Mouse (Mus musculus) heart, adult 9 months (tissue): ENCODE measurements around the gene Cux2.
"Not testable (repeated sequence)": the region's sequence is repeated elsewhere in the genome, so short reads cannot be mapped to it uniquely, and the experiment has no call there.

Source experiments
- DNase-seq, 2 experiments: peaks; one replicate each; pipeline ENCODE4 v3.0.0; 2022; ENCODE audit warnings: low spot score in 2 of 2

Gene Cux2

DNA sequence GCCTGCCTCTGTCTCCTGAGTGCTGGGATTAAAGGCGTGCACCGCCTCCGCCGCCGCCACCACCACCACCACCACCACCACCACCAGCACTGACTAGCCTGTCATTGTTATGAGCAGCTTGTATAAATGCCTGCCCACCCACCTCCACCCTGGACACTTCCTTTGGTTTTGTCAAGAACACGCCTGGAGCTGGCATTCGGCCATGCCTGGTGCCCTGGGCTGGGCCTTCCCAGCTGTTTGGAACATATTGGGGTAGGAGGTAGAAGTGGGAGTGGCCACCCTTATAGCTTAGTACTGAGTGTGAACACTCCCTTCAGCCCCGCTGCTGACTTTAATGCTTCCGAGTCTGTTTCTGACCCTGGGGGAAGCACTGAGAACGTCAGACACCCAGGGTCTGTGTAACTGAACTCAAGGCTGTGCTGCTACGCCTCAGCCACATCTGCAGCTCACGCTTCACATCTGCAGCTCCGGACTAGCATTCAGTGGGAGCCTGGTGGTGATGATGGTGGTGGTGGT is 178.3 kb downstream of the Cux2 start:
- no peak for DNase-seq

DNA sequence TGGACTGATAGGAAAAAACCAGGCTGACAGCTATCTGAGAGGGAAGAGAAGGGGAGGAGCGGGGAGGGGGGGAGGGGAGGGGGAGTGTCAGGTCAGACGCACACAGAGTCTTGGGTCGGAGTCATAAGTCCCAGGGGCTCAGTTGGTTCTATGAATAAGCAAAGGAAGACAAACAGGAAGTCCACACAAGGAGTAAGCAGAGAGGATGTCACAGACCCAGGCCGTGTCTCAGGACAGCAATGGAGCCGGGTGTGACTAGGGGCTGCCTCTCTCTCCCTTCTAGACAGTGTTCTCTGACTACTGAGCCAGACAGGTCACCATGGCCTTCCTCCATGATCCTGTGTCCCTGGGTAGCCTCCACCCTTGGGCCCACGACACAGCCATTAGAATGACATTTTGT is 179.1 kb downstream of the Cux2 start:
- no peak for DNase-seq

DNA sequence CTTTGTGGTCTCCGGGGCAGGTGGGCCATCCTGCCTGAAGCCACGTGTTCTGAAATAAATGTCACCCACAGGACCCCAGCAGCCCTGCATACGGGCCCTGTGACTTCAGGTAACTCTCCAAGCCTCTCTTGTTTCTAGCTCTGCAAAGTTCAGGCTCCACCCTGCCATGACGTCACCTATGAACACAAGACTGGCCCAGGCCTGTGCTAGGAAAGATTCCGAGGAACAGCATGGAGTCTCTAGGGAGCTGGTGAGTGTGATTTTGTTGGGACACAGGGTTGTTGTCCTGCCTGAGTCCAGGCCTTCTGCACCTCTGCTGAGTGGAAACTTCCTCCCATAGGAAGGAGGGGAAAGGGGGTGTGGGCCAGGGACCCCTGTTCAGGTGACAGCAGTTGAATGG is 181.9 kb downstream of the Cux2 start:
- no peak for DNase-seq

DNA sequence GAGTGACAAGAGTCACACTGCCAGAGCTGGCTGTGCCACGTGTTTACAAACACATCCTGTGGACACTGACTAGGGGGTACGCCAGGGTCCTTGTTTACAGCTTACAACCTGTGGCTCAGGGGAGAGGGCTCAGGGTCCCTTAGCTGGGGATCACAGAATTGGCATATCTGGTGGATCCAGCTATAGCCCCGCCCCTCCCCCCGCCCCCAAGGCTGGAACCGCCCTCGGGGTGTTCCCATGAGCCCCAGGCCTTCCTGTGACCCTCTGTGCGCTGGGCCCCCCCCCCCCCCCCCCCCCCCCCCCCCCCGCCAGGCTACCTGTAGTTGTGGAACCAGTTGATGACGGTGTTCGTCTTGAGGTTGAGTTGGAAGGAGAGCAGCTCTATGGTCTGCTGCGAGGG is 185.6 kb downstream of the Cux2 start:
- no peak for DNase-seq

DNA sequence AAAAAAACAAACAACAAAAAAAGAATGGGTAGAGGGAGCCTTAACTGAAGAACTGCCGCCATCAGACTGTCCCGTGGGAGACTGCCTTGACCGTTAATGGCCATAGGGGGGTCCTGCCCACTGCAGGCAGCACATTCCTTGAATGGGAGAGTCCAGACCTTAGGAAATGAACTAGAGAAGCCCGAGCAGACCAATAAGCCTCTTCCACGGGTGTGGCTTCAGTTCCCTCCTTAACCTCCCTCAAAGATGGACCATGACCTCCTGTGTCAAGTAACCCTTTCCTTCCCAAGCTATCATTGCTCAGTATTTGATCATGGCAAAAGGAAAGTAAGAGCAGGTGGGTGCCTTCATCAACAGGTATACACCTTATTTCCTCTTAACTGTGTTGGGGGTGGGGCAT is 187.9 kb downstream of the Cux2 start:
- no peak for DNase-seq

DNA sequence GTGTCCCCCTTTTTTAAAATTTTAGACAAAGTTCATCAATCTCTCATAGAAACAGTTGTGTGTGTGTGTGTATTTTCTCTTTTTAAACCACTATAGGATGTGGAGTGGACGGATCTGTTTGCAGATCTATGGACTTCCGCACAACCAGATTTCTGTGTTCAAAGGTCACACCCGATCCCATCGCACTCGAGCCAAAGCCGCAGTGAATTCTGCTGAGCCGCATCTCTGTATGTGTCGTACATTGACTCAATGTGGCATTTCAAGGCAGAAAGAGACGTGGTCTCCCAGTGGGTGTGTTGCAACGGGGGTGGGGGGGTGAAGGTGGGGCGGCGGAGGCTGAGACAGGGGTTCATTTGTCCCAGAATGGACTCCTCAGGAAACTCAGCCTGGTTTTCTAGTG is 191.5 kb downstream of the Cux2 start:
- DNase-seq, result no peak

DNA sequence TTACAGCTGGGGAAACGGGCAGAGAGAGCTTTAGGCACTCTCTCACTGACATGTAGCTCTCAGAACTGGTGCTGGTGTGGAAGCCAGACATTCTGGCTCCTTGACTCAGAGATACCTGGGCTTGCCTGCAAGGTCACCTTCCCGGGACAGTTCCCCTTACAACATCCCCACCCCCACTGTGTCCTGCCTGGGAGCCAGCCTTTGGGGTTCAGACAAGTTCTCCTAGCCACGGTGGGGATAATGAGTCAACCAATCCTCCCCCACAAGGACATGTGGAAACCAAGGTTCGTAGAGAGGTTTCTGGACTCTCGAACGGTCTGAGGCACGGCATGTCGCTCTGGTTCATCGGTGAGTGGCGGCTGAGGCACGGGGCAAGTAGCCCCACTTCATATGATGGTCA is 193.2 kb downstream of the Cux2 start:
- no peak for DNase-seq

DNA sequence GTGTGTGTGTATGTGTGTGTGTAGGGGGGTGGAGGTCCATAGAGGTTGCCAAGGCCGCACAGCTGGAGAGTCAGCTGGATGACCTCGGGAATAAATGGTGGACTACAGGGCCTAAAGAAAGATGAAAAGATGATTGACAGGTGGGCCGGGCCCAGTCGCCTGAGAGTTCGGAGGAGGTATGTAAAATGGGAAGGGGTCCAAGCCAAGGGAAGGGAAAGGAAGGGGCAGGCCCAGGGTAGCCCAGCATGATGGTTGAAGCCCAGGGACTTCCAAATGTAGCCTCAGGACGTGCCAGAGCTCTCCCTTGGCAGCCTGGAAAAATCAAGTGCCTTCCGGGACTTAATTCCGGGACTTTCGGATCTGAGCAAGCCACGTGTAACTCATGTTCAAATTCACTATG is 195.1 kb downstream of the Cux2 start:
- no peak for DNase-seq

DNA sequence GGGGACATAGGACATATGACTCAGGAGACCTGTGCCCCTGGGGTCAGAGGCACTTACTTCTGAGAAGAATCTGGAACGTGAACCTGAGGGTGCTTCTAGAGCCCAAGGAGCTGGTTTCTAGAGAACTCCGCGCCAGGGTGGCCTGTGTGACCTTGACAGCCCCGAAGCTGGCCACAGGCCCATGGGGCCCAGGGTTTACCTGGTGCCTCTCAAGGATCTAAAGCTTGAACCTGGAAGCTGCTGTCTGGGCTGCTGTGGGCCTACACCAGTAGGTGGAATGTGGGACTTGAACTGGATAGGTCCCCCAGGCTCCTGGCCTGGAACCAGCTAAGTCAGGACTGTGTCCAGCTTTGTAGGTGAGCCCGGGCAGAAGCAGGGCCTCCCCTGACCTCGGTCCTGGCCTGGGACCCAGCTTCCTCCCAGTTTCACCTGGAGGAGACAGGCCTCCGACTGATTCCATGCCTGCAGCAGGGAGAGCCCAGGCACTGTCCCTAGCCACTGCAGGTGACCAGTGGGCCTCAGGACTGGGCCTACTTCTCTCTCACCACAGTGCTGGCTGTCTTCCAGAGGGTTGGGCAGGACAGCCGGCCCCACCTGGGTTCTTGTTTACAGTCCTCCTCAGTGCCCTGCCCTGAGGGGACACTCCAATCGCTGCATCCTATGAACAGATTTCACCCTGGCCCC is 196.4 kb downstream of the Cux2 start:
- DNase-seq, result no peak

DNA sequence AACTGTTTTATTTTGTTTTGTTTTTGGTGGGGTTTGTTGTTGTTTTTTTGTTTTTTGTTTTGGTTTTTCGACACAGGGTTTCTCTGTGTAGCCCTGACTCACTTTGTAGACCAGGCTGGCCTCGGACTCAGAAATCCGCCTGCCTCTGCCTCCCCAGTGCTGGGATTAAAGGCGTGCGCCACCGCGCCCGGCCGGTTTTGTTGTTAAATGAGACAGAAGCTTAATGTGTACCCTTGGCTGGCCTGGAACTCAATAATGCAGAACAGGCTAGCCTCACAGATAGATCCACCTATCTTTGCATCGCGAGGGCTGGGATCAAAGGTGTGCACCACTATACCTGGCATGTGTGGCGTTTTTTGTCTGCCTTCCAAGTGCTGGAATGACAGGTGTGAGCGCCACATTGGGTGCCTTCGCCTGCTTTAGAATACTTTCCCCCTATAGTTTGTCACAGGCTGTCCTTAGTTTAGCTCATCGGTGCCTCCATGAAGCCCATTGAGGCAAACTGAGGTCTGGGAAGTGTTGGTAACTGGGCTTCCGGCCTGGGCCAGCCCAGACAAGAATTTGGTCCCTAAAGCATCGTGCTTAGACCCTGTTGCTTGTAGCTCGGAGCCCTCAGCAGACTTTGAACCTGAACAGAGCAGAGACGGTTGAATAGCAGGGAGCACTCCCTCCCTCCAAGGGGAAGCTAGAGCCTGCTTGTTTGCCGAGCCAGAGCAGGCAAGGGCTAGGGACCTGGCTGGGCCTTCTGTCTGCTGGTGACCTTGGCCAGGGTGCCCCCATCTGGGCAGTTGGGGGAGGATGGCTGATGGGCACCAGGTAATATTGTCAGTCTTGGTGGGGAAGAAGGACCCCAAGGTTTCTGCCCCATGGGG is 200.2 kb downstream of the Cux2 start:
- peak in 1 of 2 experiments; percentile 39 for DNase-seq

DNA sequence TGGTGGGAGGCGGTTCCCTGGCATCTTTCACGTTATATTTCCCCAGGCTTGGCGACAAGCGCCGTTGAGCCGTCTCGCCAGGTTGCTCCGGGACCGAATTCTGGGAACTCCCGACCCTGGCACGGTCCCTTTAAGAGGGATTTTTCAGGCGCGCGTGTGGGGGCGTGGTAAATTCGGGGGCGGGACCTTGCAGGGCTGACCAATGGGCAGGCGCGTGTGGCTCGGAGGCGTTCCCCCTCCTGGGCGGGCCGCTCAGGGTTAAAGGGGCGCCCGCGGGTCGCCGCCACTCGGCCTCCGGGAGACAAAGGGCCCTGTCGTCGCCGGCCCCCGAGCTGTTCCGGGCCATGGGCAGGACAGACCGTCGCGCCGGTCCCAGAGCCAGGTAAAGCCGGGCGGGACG is 201.2 kb downstream of the Cux2 start, which contains the start of gene Pheta1:
Pheta1 (plus strand) TSS at position 242 of the 400 bp plus-strand sequence.
- DNase-seq, result peak; percentile 89 to 93

DNA sequence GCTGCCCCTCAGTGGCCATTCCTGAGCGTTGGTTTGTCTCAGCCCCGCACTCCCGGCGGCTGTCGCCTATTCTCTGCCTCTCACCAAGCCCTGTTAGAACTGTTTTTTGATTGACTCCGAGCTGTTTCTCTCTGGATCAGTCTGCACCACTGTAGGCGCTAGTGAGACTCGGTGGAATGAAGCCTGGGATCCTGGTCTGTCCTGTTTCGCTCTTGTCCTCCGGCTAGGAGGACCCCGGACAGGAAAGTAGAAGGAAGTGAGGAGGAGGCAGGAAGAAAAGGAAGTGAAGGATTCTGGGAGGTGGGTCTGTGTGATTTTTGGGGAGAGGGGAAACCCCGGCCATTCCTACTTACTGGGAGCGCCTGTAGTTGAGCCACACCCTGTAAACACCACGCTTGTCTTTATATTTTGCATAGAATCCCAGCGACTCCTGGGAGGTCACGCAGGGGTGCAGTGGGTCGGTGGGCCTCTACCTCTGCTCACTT is 201.8 kb downstream of the Cux2 start:
- DNase-seq, result peak; percentile 72 to 73

DNA sequence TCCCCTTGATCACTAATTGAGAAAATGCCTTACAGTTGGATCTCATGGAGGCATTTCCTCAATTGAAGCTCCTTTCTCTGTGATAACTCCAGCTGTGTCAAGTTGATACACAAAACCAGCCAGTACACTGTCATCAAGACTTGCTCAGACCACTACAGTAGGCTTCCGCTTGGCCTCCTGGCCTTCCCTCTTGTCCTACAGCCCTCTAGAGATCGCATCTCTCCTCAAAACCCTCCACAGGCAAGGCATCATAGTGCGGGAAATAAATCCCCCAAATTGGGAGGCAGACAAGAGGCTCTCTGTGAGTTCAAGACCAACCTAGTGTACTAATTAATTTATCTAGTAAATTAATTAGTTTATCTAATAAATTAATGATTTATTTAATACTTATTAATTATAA is 202.6 kb downstream of the Cux2 start:
- not testable (repeated sequence) for DNase-seq

DNA sequence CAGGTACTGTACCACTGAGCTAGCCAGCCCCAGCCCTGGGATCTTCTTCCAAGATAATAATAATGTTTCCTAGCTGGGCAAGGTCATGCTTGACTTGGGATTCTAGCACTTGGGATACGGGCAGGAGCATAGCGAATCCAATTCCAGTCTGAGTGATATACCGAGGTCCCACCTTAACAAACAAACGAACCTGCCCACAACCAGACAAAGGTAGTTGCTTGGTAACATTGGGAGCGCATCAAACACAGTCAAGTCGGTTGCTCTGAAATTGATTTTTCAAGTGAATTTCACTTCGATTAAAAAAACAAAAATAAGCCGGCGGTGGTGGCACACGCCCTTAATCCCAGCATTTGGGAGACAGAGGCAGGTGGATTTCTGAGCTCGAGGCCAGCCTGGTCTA is 203.6 kb downstream of the Cux2 start:
- no peak for DNase-seq

DNA sequence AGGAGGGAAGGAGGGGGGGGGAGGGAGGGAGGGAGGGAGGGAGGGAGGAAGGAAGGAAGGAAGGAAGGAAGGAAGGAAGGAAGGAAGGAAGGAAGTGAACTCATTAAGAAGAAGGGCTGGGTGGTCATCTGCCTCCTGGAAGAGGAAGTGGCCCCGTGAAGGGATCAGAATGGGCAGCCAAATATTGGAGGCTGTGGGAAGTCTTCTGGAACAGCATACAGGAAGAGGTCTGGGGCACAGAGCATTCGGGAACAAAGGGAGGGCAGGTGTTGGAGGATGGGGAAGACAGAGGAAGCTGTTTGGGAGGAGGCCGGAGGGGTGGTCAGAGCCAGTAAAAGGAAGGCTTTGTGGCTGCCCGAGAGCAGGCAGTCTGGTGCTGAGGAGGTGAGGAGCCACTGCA is 204.5 kb downstream of the Cux2 start:
- DNase-seq, result no peak

DNA sequence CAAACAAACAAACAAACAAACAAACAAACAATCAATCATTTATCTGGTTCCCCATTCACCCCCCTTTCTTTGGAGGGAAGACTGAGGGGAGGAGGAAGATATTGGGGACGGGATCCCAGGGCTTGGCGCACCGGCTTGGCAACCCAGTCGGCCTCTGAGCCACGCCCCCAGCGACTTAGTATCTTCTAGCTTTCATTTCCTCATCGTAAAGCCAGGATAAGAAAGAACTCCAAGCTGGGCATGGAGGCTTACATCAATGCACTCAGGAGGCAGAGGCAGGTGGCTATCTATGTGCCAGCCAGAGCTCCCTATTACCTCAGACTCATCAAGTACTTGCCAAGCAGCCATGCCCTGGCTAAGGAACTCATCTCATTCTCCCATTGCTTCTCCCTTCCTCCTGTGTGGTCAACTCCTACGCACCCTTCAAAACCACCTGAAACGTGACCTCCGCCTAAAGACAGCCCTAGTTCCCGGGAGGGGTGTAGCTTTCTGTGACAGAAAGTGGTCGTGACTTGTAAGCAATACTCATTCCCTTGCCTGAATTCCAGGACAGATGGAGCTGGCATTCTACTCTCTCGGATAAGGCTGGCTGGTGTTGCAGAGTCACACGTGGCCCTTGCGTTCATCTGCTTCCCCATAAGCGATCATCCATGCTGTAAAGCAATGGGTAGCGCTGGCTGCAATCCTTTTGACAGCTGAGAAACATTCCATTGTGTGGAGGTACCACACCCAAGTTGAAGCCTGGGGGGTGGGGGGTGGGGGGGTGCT is 206.6 kb downstream of the Cux2 start:
- peak in 1 of 2 experiments; percentile 49 for DNase-seq

DNA sequence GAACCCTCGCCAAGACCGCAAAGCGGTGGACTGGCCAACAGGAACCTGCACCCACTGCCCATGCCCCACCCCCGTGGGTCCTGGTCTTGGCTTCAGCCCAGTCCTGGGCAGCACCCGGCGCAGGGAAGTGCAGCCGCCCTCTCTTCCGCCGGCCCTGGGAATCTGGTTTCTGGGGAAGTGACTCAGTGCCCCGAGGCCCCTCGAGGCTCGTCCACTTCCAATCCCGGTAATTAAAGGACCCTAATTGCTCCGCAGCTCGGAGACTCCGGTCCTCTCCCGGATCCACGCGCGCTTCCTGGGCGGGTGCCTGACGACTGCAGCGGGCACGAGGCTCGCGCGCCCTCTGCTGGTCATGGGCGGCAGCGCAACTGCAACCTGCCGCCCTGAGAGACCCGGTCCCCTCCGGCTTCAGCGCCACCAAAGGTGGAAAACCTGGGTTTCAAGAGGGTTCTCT is 207.2 kb downstream of the Cux2 start:
- DNase-seq, result peak; percentile 86 to 89

DNA sequence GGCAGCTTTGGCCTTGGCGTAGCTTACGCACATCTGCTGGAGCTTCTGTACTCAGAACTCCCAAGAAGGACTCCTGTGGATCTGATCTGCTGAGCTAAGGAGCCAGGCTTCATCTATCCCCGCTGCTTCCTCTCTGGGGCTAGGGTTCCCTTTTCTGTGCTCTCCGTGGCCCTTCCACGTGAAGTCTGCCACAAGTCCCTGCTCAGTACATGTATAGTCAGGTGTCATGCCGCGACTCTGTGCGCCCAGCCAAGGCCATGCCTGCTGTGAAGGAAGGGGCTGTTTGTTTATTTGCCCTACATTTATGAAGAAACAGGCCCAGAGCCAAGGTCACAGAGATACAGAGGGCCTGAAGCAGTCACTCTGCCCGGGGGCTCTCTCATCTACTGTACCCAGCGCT is 207.9 kb downstream of the Cux2 start:
- DNase-seq, result no peak

DNA sequence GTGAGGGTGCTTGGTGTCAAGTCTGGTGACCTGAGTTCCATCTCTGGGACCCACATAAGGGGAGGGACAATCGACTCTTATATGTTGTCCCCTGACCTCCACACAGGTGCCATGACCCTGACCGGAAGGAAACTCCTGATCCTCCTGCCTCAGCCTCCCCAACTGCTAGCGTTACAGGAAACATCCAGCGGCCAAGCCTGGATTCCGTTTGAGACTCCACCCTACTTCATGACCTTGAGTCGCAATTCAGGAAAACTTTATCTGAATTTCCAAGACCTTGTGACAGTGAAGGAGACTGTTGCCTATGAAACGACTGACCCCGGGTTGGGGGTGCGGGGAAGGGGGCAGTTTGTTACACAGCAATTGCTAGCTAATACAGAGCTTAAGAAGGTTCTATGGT is 208.4 kb downstream of the Cux2 start:
- no peak for DNase-seq

DNA sequence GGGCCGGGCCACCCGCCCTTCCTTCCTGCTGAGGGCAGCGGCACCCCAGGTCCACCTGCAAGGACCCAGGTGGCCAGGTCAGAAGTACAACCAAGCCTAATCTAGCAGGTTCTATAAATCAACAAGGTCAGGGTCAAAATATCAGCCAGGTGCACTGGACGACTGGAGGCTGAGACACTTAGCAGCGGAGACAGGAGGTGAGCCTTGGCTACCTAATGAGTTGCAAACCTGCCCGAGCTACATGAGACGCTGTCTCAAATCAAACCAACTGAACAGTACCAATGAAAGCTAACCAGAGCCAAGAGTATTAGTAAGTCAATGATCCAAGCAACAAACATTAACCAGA is 210.8 kb downstream of the Cux2 start:
- no peak for DNase-seq

DNA sequence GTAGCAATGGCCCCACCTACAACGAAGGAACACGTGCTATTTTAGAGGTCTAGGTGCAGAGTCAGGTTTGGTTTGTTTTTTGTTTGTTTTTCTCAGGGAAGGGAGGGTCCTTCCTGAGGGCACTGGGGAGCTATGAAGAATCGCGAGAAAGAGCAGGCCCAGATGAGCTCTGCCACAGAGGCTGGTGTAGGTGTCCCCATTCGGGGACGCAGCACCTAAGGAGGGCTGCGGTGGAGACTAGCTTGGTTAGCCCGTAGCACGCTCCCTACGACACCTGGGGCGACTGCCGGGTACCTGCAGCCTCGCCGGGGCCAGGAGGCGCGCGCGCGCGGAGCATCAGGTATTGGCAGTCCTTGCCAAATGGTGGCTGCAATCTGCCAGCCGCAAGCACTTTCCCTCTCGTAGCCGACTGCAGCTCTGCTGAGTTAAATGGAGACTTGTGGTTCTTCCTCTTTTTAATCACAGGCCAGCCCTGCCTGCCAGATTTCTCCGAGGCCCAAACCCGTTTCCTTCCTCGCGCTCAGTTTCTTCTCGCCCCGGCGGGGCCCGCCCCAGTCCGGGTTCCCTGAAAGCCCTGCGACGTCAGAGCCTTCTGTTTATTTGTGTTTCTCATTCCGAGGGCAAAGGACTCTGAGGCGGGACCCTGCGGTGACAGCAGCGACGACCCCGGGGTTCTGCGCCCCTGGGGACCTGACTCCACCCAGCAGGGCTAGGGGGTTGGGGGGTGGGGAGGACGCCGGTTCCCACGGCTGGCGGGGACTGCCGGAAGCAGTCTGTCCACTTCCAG is 211.4 kb downstream of the Cux2 start:
- DNase-seq, result peak; percentile 80 to 85
